Mouse (Mus musculus) liver, embryonic 14.5 days (tissue): ENCODE data around the gene Pnrc2.

Experiments used
- CTCF ChIP-seq: IDR thresholded peaks from 2 replicates; pipeline ENCODE4 v1.5.1; 2016; ENCODE audit warnings: antibody characterized with exemption, low read depth, control low read depth
- EP300 ChIP-seq: IDR thresholded peaks from 2 replicates; pipeline ENCODE4 v1.6.1; 2016; ENCODE audit warnings: antibody characterized with exemption, low read depth

DNA sequence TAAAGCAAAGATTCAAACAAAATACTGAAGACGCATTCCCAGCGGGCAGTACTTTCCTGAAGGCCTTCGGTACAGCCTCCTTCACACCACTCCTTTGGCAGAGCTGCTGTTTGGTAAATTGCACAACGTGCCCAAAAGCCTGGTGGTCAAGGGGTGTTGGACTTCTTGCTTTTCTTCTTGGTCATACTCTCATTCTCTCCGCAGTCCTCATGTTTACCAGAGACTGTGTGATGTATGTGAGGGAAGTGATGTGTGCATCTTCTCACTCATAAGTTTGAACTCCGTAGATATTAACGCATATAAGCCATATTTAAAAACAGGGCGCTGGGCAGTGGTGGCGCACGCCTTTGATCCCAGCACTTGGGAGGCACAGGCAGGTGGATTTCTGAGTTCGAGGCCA is 19.0 kb downstream of the Pnrc2 start:
- no peak for TF ChIP-seq EP300
- no peak for TF ChIP-seq CTCF
